Mouse (Mus musculus): ENCODE measurements around the gene 2810006K23Rik. TPM values are rescaled to one million over a fixed set of nuclear protein-coding genes. Genes with fewer than 3 reads are reported as not detected.
"Not testable (repeated sequence)": the region's sequence is repeated elsewhere in the genome, so short reads cannot be mapped to it uniquely, and the experiment has no call there.

Gene 2810006K23Rik
- polyA plus RNA-seq (2016; fragmentation: Nextera tagmentation; extraction: Ambion mirVana), result 22.1 and 22.9 TPM in 2 replicates

GRCm38 (mm10) chr5:124327510-124328364 lies at the start of gene 2810006K23Rik, which contains the start of gene Mphosph9:
TSS of gene 2810006K23Rik (plus strand) at chr5:124328089.
TSS of gene Mphosph9 (minus strand) at chr5:124327972.
- peaks cover 13% of the 10 kb centered on the region for H3K36me3 ChIP-seq
- WGBS, result under 1% methylated on average over 72 of the region's 72 CpGs
- H3K27ac ChIP-seq, result peak within 1 kb of the TSS; percentile 100
- no peaks in the 10 kb centered on the region for H3K27me3 ChIP-seq (ENCODE audit: insufficient read depth, poor library complexity, severe bottlenecking)
- peak within 1 kb of the TSS; percentile 90 for H3K4me3 ChIP-seq
- peak; percentile 100 for DNase-seq (ENCODE audit: low spot score)
- H3K9me3 ChIP-seq, result no peaks in the 10 kb centered on the region
- H3K4me1 ChIP-seq, result peaks cover 15% of the 10 kb centered on the region

DNA sequence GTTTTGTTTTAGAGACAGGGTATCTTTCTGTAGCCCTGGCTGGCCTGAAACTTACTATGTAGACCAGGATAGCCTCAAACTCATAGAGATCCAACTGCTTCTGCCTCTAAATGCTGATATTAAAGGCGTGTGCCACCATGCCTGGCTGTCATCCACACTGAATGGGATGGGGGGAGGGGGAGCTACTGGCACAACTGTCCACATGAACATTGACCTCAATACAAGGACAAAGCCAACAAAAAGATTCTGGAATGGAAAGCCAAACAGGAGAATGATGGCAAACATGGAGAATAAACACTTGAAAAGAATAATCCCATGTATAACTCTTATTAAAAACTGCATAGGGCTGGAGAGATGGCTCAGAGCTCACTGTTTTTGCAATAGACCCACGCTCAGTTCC lies 45.0 kb upstream of the 2810006K23Rik start:
- no peak for DNase-seq (ENCODE audit: low spot score)
- no peaks in the 10 kb centered on the region for H3K4me1 ChIP-seq
- H3K36me3 ChIP-seq, result peaks cover 86% of the 10 kb centered on the region
- no peak overlapping the region for H3K4me3 ChIP-seq
- no peaks in the 10 kb centered on the region for H3K9me3 ChIP-seq
- no peaks in the 10 kb centered on the region for H3K27me3 ChIP-seq (ENCODE audit: insufficient read depth, poor library complexity, severe bottlenecking)
- WGBS, result 82% methylated on average over 2 of the region's 2 CpGs
- no peak overlapping the region for H3K27ac ChIP-seq

- peaks cover 85% of the 10 kb centered on the region for H3K36me3 ChIP-seq
- WGBS, result 71% methylated on average over 3 of the region's 3 CpGs
- H3K4me3 ChIP-seq, result no peak overlapping the region
- H3K27me3 ChIP-seq (ENCODE audit: insufficient read depth, poor library complexity, severe bottlenecking), result no peaks in the 10 kb centered on the region
- no peak overlapping the region for H3K27ac ChIP-seq
- H3K9me3 ChIP-seq, result no peaks in the 10 kb centered on the region
- no peaks in the 10 kb centered on the region for H3K4me1 ChIP-seq
- DNase-seq (ENCODE audit: low spot score), result no peak
These were observed 43.6 kb upstream of the 2810006K23Rik start for GRCm38 (mm10) chr5:124284330-124284729.

DNA sequence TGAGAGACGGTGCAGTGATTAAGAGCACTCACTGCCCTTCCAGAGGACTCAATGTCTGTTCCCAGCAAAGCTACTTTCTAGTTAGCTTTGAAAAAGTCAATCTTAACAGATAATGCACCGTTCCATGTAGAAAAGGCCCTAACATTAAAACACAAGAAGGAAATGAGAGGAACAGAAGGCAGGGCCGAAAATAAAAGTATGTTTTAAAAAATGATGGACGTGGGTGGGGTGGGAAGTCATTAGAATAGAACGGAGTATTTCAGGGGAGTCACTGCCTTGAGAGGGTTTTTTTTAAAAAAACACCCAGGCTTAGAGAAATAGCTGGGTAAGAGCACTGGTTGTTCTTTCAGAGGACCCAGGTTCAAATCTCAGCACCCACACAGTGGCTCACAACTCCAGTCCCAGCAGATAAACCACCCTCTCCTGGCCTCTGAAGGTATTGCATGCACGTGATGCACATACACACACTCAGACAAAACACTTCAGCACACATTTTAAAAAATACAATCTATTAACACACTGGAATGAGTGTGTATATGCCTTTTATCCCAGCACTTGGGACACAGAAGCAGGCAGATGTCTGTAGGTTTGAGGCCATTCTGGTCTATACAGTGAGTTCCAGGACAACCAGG lies 40.2 kb upstream of the 2810006K23Rik start:
- WGBS, result 96% methylated on average over 6 of the region's 6 CpGs

DNA sequence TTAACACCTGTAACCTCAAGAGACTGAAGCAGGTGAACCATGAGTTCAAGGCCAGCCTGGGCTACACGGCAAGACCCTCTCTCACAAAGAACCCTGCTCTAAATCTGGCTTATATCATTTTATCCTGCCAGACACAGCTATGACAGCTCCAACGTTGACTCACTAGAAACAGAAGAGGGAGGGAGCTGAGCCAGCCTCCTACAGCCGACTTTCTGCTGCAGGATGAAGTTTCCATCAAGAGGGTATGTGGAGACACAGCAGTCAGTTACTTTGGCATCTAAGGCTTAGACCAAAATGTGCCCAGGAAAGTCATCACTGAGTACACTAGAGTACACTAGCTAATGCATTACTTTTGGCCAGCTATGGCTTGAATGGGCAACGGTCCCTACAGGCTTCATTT lies 37.7 kb upstream of the 2810006K23Rik start:
- no peak overlapping the region for H3K4me3 ChIP-seq
- H3K36me3 ChIP-seq, result peaks cover 94% of the 10 kb centered on the region
- 82% methylated on average over 4 of the region's 4 CpGs for WGBS
- no peak for DNase-seq (ENCODE audit: low spot score)
- no peak overlapping the region for H3K27ac ChIP-seq
- H3K27me3 ChIP-seq (ENCODE audit: insufficient read depth, poor library complexity, severe bottlenecking), result no peaks in the 10 kb centered on the region
- no peaks in the 10 kb centered on the region for H3K9me3 ChIP-seq
- no peaks in the 10 kb centered on the region for H3K4me1 ChIP-seq

More for the DNA sequence above, 40.2 kb upstream of the 2810006K23Rik start:
- no peak overlapping the region for H3K4me3 ChIP-seq
- H3K36me3 ChIP-seq, result peaks cover 86% of the 10 kb centered on the region
- H3K9me3 ChIP-seq, result no peaks in the 10 kb centered on the region
- no peaks in the 10 kb centered on the region for H3K4me1 ChIP-seq
- no peak for DNase-seq (ENCODE audit: low spot score)
- no peak overlapping the region for H3K27ac ChIP-seq
- H3K27me3 ChIP-seq (ENCODE audit: insufficient read depth, poor library complexity, severe bottlenecking), result no peaks in the 10 kb centered on the region

GRCm38 (mm10) chr5:124293967-124294366 lies 33.9 kb upstream of the 2810006K23Rik start:
- H3K27ac ChIP-seq, result no peak overlapping the region
- DNase-seq (ENCODE audit: low spot score), result no peak
- WGBS, result 88% methylated on average over 5 of the region's 5 CpGs

GRCm38 (mm10) chr5:124296475-124296874 lies 31.4 kb upstream of the 2810006K23Rik start:
- WGBS, result 87% methylated on average over 4 of the region's 4 CpGs
- DNase-seq (ENCODE audit: low spot score), result no peak
- H3K36me3 ChIP-seq, result peaks cover 80% of the 10 kb centered on the region

More at GRCm38 (mm10) chr5:124293967-124294366, 33.9 kb upstream of the 2810006K23Rik start:
- Histone ChIP-seq H3K4me1 (no peaks in the 10 kb centered on the region), H3K4me3 (no peak overlapping the region), H3K9me3 (no peaks in the 10 kb centered on the region), H3K27me3 (ENCODE audit: insufficient read depth, poor library complexity, severe bottlenecking) (no peaks in the 10 kb centered on the region), H3K36me3 (peaks cover 95% of the 10 kb centered on the region)

DNA sequence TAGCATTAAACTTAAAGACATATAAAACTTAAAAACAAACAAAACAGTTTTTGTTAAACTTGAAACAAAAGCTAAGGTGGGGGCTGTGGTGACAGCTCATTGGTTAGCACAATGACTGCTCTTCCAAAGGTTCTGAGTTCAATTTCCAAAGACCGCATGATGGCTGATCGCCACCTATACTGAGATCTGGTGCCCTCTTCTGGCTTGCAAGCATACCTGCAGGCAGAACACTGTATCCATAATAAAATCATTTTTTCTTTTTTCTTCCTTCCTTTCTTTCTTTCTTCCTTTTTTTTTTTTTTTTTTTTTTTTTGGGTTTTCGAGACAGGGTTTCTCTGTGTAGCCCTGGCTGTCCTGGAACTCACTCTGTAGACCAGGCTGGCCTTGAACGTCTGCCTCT lies 28.6 kb upstream of the 2810006K23Rik start:
- H3K4me3 ChIP-seq; H3K27me3 ChIP-seq (ENCODE audit: insufficient read depth, poor library complexity, severe bottlenecking); H3K27ac ChIP-seq; H3K9me3 ChIP-seq; H3K4me1 ChIP-seq; DNase-seq (ENCODE audit: low spot score): not testable (repeated sequence)
- 65% methylated on average over 4 of the region's 4 CpGs for whole genome bisulfite sequencing
- H3K36me3 ChIP-seq, result peaks cover 70% of the 10 kb centered on the region

More at GRCm38 (mm10) chr5:124296475-124296874, 31.4 kb upstream of the 2810006K23Rik start:
- Histone ChIP-seq H3K9me3 (no peaks in the 10 kb centered on the region), H3K27ac (no peak overlapping the region), H3K4me1 (peaks cover 9% of the 10 kb centered on the region; the same call in 1 of the 2 replicates), H3K27me3 (ENCODE audit: insufficient read depth, poor library complexity, severe bottlenecking) (no peaks in the 10 kb centered on the region), H3K4me3 (no peak overlapping the region)

GRCm38 (mm10) chr5:124300132-124300531 lies 27.8 kb upstream of the 2810006K23Rik start:
- 36% methylated on average over 4 of the region's 4 CpGs for WGBS
- DNase-seq (ENCODE audit: low spot score), result no peak
- H3K4me1 ChIP-seq, result peaks cover 9% of the 10 kb centered on the region; the same call in 1 of the 2 replicates
- no peak overlapping the region for H3K27ac ChIP-seq
- H3K9me3 ChIP-seq, result no peaks in the 10 kb centered on the region
- no peaks in the 10 kb centered on the region for H3K27me3 ChIP-seq (ENCODE audit: insufficient read depth, poor library complexity, severe bottlenecking)
- H3K4me3 ChIP-seq, result no peak overlapping the region
- peaks cover 68% of the 10 kb centered on the region for H3K36me3 ChIP-seq

DNA sequence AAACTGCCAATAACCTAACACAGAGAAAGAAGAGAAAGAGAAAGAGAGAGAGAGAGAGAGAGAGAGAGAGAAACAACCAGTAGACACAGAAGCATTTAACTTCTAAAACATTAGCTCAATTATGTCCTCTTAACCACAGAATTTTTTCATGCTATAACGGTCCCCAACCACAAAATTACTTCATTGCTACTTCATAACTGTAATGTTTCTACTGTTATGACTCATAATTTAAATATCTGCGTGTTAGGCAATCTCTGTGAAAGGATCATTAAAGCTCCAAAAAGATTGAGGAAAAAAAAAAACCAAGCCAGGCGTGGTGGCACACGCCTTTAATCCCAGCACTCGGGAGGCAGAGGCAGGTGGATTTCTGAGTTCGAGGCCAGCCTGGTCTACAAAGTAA lies 25.0 kb upstream of the 2810006K23Rik start:
- H3K27me3 ChIP-seq (ENCODE audit: insufficient read depth, poor library complexity, severe bottlenecking); H3K27ac ChIP-seq; H3K4me3 ChIP-seq; DNase-seq (ENCODE audit: low spot score); H3K4me1 ChIP-seq; H3K9me3 ChIP-seq: not testable (repeated sequence)
- 94% methylated on average over 6 of the region's 6 CpGs for WGBS
- peaks cover 68% of the 10 kb centered on the region for H3K36me3 ChIP-seq

DNA sequence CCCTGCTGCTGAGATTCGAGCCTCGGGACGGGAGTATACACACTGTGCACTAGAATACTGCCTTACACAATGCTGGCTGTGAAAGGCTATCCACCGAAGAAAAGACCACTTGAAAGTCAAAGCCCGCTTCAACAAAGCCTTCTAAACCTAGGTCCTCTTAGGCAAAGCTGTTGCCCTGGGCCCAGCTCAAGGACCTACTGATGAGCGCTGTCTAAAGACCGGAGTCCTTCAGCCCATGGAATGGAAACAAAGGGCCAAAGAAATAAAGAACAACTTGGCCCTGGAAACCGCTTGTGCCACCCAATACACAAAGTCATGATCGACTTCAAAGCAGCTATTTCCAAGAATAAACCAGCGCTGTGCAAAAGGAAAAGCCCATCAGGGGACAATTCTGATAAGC lies 18.7 kb upstream of the 2810006K23Rik start:
- Histone ChIP-seq H3K27me3 (ENCODE audit: insufficient read depth, poor library complexity, severe bottlenecking) (no peaks in the 10 kb centered on the region), H3K9me3 (peaks cover 7% of the 10 kb centered on the region), H3K27ac (no peak overlapping the region), H3K4me1 (peaks cover 4% of the 10 kb centered on the region; the same call in 1 of the 2 replicates), H3K4me3 (no peak overlapping the region), H3K36me3 (peaks cover 82% of the 10 kb centered on the region)
- no peak for DNase-seq (ENCODE audit: low spot score)
- WGBS, result 76% methylated on average over 10 of the region's 10 CpGs

GRCm38 (mm10) chr5:124310091-124310490 lies 17.8 kb upstream of the 2810006K23Rik start:
- H3K9me3 ChIP-seq, result peaks cover 7% of the 10 kb centered on the region
- H3K36me3 ChIP-seq, result peaks cover 88% of the 10 kb centered on the region
- no peak overlapping the region for H3K4me3 ChIP-seq
- no peaks in the 10 kb centered on the region for H3K27me3 ChIP-seq (ENCODE audit: insufficient read depth, poor library complexity, severe bottlenecking)
- no peak overlapping the region for H3K27ac ChIP-seq
- no peak for DNase-seq (ENCODE audit: low spot score)
- WGBS, result 92% methylated on average over 11 of the region's 11 CpGs
- H3K4me1 ChIP-seq, result peaks cover 4% of the 10 kb centered on the region; the same call in 1 of the 2 replicates

DNA sequence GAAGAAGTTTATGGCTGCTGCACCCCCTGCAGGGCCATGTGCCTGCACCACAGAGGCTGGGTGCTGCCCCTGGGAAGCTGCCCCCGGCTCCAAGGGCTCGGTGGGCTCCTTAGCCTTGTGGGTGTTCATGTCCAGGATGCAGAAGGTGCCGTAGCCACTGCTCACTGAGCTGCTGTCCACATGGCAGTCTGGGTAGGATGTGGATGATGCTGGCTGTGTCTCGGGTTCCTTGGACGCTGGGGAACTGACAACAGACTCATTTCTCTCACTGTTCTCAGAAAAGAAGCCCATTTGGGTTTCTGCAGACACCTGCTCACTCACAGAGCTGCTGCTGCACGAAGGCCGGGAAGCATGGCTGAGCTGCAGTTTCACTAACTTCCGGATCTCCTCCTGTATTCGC lies 12.4 kb upstream of the 2810006K23Rik start:
- DNase-seq (ENCODE audit: low spot score), result no peak
- Histone ChIP-seq H3K27ac (no peak overlapping the region), H3K4me1 (no peaks in the 10 kb centered on the region; the same call in 1 of the 2 replicates), H3K27me3 (ENCODE audit: insufficient read depth, poor library complexity, severe bottlenecking) (no peaks in the 10 kb centered on the region), H3K4me3 (no peak overlapping the region), H3K36me3 (peaks cover 86% of the 10 kb centered on the region), H3K9me3 (peaks cover 7% of the 10 kb centered on the region)
- 86% methylated on average over 9 of the region's 9 CpGs for WGBS

Measured in heart, embryonic 10.5 days (tissue).